Mouse (Mus musculus) gastrocnemius, postnatal 10 days (tissue): ENCODE results near the gene Ctsd. TPM values are rescaled to one million over a fixed set of nuclear protein-coding genes. Genes with fewer than 3 reads are reported as not detected.
A peak's percentile ranks its signal among the peaks of the same experiment; 100 is the strongest.
"Not testable (repeated sequence)": the region's sequence is repeated elsewhere in the genome, so short reads cannot be mapped to it uniquely, and the experiment has no call there.

Source experiments
- DNase-seq: peaks from one replicate; pipeline ENCODE4 v3.0.0; 2021; ENCODE audit warnings: mixed read lengths
- long read RNA-seq, 2 experiments: library from polyadenylated mRNA; stranded (forward); transcript quantifications; one replicate each; pipeline ENCODE4 v2.0.0; 2021
- total RNA-seq, 2 experiments: library from RNA; stranded (reverse); gene quantifications; 2 replicates each; pipeline ENCODE4 v1.2.3; 2021

Ctsd gene
- 100 to 1,000 TPM; 249 to 254 TPM for total RNA-seq
- long read RNA-seq, experiment 1, transcript Ctsd-202 (9 exons, 2,127 nt) = major isoform, 504 of 590 reads
- long read RNA-seq, experiment 1, partial matches to known transcripts = 68 of 590 reads
- long read RNA-seq, experiment 1, other reads (novel, unspliced or antisense) = 18 of 590 reads
- long read RNA-seq, experiment 2, transcript Ctsd-202 (9 exons, 2,127 nt) = major isoform, 560 of 630 reads
- long read RNA-seq, experiment 2, partial matches to known transcripts = 59 of 630 reads
- long read RNA-seq, experiment 2, other reads (novel, unspliced or antisense) = 11 of 630 reads

DNA sequence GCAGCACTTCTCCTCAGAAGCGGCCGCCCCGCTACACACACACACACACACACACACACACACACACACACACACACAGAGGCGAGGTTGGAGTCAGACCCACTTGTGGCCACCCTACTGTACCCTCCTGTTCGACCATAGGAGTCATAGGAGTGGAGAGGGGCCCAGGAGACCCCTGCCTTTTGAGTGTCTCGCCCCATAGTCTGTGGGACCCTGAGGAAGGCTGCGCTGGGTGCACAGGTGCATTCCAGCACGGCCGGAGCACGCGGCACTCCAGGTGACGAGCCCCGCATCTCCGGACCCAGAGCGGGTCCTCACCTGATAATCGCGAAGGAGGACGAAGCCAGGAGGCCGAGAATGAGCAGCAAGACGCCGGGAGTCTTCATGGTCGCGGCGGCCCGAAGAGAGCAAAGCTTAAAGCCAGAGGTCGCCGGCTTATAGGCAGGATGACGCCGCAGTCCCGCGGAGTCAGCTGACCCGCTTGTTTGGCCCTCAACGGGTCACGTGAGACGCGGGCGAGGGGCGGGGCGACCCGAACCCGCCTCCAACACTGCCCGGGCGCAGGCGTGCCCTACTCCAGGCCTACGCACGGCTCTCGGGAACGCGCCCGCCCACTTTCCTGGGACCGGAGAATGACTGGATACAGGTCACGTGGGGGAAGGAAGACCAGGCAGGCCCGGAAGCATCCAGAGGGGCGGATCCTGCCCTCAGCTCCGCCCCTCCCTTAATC is at the start of gene Ctsd:
Gene Ctsd (minus strand): TSS at position 620 of the 730 bp plus-strand sequence.
- peak; percentile 97 for DNase-seq

DNA sequence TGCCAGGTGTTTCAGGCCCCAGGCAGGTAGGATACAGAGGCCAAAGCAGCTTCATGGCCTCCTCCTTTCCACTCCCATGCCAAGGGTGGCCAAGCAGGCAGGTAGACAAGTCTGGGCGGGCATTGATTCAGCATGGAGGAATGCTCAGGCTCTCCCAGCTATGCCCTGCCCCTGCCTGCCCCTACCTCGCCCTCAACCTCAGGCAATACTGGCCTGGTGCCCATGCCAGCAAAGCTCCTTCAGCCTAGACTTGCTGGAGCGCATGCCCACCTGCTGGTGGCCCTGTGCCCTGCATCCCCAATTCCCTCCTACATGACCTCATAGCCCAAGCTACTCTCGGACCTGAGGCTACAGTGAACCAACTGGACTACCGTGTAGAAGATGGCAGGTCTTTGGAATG is 49.5 kb upstream of the Ctsd start:
- no peak for DNase-seq

- DNase-seq = peak; percentile 64
Observed at GRCm38 (mm10) chr7:142435524-142435923, 47.7 kb upstream of the Ctsd start.

DNA sequence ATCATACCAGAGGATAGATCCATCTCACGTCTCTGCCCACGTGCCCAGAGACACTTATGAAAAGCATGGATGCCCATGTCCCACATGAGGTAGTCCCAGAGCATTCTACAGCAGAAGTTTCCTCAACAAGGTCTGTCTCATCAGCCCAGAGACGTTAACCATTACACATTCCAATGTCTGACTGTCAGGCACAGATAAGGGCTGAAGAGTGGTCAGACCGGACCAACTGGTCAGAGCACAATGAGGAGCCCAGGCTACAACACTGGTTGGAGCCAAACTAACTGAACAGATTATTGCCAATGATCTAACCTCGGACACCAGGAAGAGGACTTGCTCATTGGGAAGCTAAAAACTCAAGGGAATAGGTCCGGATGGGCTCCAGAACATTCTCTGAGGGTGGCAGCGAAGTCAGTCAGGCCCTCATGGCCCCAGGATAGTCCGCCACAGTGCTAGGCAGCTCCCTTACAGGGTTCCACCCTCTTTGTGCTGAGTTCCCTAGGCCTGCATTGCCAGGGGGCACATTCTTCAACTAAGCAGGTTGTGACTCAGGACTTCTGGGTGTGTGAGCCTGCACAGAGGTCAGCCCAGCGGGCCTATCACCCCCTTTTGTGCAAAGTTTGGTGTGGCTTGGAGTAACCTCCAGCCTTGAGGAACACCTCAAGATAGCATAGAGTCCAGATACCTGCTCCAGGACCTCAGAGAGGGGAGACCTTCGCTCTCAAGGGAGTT is 46.5 kb upstream of the Ctsd start, which contains the start of gene Syt8:
Gene Syt8 (plus strand): TSS at position 714 of the 729 bp plus-strand sequence.
- DNase-seq = no peak

DNA sequence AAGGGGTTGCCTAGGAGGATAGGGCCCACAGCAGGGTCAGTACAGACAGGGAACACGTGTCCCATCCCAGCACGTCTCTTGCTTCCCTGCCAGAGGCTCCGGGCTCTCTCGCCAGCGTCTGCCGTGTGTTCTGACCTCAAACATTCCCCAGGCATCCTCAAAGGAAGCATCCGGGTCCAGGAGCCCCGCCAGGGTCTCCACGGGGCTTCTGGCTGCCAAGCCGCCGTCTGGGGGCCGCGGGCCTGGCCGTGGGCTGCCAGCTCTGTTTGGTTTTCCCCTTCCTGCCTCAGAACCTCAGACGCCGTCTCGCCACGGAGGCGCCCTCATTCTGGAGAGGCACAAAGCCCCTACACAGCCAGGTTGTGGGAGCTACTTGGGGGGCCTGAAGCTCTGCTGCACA is 45.8 kb upstream of the Ctsd start:
- no peak for DNase-seq

DNA sequence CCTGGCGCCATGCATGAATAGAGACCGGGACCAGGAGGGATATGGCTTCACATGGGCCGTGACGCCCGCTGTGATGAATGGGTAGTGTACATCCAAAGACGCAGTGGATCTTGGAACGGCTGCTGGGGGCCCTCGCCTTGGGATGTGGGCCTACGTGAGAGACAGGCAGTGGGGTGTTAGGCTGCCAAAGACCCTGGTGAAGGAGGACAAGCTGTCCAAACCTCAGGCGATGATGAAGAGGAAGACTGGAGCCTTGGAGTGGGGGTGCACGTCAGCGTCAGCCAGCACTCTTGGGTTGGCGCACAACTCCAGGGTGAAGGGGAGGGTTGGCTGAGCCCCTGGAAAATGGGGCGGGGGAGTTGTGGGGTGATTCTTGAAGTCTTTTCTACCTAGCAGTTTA is 43.3 kb upstream of the Ctsd start:
- no peak for DNase-seq

DNA sequence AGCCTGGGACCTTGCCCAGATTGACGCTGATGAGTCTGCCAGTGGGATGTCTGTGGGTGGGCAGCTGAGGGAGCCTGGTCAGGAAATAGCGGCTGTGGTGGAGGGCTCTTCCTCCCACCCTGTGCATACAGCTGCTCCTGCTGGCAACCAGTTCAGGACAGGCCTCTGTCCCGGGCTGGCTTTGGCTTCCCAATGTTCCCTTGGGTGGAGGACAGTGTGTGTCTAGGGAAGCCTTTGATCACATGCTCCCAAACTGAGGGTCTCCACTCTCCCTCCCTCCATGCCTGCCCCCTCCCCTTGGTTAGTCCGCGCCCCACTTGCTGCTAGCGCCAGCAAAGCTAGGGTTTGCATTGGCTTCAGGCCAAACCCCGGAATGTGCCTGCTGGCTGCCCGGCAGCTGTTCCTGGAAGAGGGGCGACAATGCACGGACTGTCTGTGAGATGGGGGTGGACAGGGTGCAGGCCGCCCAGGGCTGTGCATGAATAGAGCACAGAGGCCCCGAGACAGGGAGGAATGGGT is 42.4 kb upstream of the Ctsd start:
- DNase-seq = peak; percentile 65

- peak; percentile 60 for DNase-seq
Observed at GRCm38 (mm10) chr7:142428213-142428612, 40.4 kb upstream of the Ctsd start.

GRCm38 (mm10) chr7:142425641-142426213 is 37.9 kb upstream of the Ctsd start:
- no peak for DNase-seq

DNA sequence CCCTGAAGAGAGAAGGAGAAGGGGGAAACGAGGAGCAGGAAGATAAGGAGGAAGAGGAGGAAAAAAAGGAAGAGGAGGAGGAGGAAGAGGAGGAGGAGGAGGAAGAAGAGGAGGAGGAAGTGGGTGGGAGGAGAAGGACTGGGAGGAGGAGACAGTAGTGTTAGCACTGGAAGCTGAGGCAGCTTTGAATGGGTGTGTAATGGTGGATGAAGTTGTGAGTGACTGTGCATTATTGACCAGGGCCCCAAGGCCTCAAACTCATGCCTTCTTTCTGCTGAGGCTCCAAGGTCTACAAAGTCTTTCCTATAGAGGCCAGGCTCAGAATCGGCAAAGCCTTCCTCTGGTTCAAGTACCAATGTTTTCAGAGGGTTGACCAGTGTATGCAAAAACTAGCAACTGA is 34.0 kb upstream of the Ctsd start:
- DNase-seq = no peak

DNA sequence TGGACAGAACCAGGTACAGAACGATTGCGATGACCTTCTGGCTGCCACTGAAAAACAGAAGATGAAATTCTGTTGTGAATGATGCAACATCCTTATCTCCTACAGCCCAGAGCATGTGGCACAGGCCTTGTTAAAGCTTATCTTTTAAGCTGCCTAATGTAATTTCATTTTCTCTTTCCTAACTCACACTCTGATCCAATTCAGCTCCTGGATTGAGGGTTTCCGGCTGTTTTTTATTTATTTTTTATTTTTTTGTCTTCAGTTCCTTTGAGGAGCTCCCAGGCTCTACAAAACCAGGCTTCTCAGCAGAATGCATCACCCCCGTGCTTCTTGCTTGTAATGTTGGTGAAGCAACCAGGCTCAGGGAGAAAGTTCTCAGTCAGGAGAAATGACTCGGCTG is 32.0 kb upstream of the Ctsd start:
- no peak for DNase-seq

GRCm38 (mm10) chr7:142418679-142419078 is 30.8 kb upstream of the Ctsd start:
- DNase-seq = no peak

- DNase-seq = no peak
Observed at GRCm38 (mm10) chr7:142418027-142418426, 30.2 kb upstream of the Ctsd start.

DNA sequence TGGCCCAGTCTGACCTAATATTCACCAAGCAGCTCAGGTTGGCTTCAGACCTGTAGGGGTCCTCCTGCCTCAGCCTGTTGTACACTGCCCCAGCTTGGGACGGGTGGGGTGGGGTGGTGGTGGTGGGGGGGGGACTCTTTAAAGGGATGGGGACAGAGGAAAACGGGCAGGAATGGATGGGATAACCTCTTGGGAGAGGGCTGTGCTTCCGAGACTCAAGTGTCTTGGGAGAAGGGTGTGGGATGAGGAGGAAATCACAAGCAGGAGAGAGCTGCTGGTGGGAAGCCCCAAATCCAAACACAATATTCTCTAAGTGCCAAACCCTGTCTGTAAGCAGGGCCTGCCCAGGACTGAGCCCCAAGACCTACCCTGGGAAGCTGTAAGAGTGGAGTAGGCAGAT is 28.4 kb upstream of the Ctsd start:
- no peak for DNase-seq

- no peak for DNase-seq
Observed at GRCm38 (mm10) chr7:142415314-142415713, 27.5 kb upstream of the Ctsd start.

GRCm38 (mm10) chr7:142413285-142413684 is 25.4 kb upstream of the Ctsd start:
- DNase-seq = no peak

DNA sequence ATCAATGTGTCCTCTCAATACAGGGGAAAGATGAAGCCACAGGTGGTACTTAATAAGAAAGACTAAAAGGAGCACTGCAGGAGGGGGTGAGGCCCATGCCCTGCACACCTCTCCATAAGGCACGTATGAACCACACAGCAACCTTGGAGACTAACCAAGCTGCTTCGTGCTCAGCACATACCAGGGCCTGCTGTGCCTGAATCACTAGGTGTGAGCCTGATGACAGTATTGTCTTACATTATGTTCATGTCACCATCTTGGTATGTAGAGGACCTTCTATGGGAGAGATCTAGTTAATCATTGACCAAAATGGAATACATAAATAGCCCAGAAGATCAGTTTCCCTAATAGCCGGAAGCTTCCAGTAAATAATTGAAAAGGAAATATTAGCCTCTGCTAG is 21.8 kb upstream of the Ctsd start:
- no peak for DNase-seq

DNA sequence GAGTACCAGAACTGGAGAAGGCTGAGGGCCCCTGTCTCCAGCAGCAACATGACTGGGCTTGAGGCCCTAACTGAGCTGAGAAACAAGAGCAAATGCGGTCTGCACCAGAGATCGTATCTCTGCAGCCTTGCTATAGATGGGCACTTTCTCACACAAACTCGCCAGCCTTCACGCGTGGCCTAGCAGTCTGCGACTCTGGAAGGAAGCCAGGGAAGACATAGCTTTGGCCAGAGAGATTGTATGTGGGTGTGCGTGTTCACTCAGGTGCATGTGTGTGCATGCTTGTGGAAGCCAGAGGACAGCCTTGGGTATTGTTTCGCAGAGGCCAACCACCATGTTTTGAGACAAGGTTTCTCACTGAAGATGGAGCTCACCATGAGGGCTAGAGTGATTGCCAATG is 20.8 kb upstream of the Ctsd start:
- no peak for DNase-seq

GRCm38 (mm10) chr7:142407935-142408334 is 20.1 kb upstream of the Ctsd start:
- no peak for DNase-seq

GRCm38 (mm10) chr7:142405134-142405533 is 17.3 kb upstream of the Ctsd start:
- DNase-seq = not testable (repeated sequence)

DNA sequence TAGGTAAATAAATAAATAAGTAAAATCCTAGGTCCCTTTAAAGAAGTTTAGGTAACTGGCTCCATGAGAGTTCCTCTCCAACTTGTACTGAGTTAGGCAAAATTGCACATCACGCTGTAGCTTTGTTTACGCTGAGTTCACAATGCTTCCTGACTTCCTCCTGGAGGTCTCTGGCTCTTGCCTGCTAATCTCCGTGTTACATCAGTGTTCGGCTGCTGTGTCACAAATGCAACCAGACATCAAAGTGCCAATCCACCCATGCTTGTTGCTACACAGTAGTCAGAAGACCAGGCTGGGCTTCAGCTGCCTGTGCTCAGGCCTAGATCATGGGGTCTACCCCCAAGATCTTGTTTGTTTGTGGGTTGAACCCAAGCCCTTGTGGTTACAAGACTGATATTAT is 15.8 kb upstream of the Ctsd start:
- DNase-seq = no peak

- DNase-seq = no peak
Observed at GRCm38 (mm10) chr7:142400750-142401142, 12.9 kb upstream of the Ctsd start.
